Mouse (Mus musculus) liver, embryonic 15.5 days (tissue): ENCODE data around the gene Mrpl14. TPM values are rescaled to one million over a fixed set of nuclear protein-coding genes. Genes with fewer than 3 reads are reported as not detected.

ENCODE experiments used
- ATAC-seq: fragments of 200-750 bp; cut with Nextera tagmentation; 2 replicates; pipeline ENCODE4 v1.8.0; 2017; ENCODE audit warnings: moderate number of reproducible peaks, mild to moderate bottlenecking, moderate library complexity; ENCODE audit not compliant: insufficient read depth
- H3K27ac ChIP-seq: fragments of 300-500 bp; sonication (generic); replicated peaks from 2 replicates; pipeline ENCODE4 v1.5.1; 2015; ENCODE audit warnings: mild to moderate bottlenecking, inconsistent platforms
- H3K27me3 ChIP-seq: fragments of 300-500 bp; sonication (generic); 2 replicates; pipeline ENCODE4 v1.6.1; 2015; ENCODE audit warnings: mild to moderate bottlenecking, inconsistent platforms
- H3K36me3 ChIP-seq: fragments of 300-500 bp; sonication (generic); replicated peaks from 2 replicates; pipeline ENCODE4 v1.6.1; 2015; ENCODE audit warnings: moderate library complexity, mild to moderate bottlenecking, inconsistent platforms
- H3K4me1 ChIP-seq: fragments of 300-500 bp; sonication (generic); replicated peaks from 2 replicates; pipeline ENCODE4 v1.6.1; 2015; ENCODE audit warnings: inconsistent platforms
- H3K4me2 ChIP-seq: fragments of 300-500 bp; sonication (generic); 2 replicates; pipeline ENCODE4 v1.6.1; 2015; ENCODE audit warnings: moderate library complexity, mild to moderate bottlenecking, inconsistent platforms
- H3K4me3 ChIP-seq: fragments of 300-500 bp; sonication (generic); replicated peaks from 2 replicates; pipeline ENCODE4 v1.5.1; 2015; ENCODE audit warnings: mild to moderate bottlenecking, inconsistent platforms
- H3K9ac ChIP-seq: fragments of 300-500 bp; sonication (generic); 2 replicates; pipeline ENCODE4 v1.6.1; 2015; ENCODE audit warnings: moderate library complexity, mild to moderate bottlenecking, inconsistent platforms
- H3K9me3 ChIP-seq: fragments of 300-500 bp; sonication (generic); replicated peaks from 2 replicates; pipeline ENCODE4 v1.6.1; 2016; ENCODE audit warnings: inconsistent platforms
- WGBS: fragments of 180-500 bp; shearing (Covaris S2); methylation state at CpG from one replicate; pipeline ENCODE4 v1.1.7; 2015; ENCODE audit warnings: mixed read lengths; ENCODE audit not compliant: insufficient replicate concordance; 5-methylcytosine and 5-hydroxymethylcytosine counted together
- polyA plus RNA-seq: library from polyadenylated mRNA; unstranded; fragments of >200 nt; fragmentation: Nextera tagmentation; extraction: Ambion mirVana; gene quantifications from 2 replicates; pipeline ENCODE4 v1.2.1, GENCODE M21; 2015

The Mrpl14 gene
- polyA plus RNA-seq, 1 experiment from 2014 or later: 115 TPM

- no peaks in the 10 kb centered on the region for H3K9me3 ChIP-seq
- H3K9ac ChIP-seq: no peak overlapping the region
- H3K4me2 ChIP-seq: no peak overlapping the region
- no peaks in the 10 kb centered on the region for H3K27me3 ChIP-seq
- no peak for ATAC-seq
- no peak overlapping the region for H3K27ac ChIP-seq
- H3K36me3 ChIP-seq: peaks cover 30% of the 10 kb centered on the region
- no peak overlapping the region for H3K4me3 ChIP-seq
- 74% methylated on average over 10 of the region's 10 CpGs for WGBS
- H3K4me1 ChIP-seq: peaks cover 10% of the 10 kb centered on the region
Measured at GRCm38 (mm10) chr17:45667481-45667880, 18.6 kb upstream of the Mrpl14 start.

- ATAC-seq: no peak
Measured at GRCm38 (mm10) chr17:45667986-45668385, 18.1 kb upstream of the Mrpl14 start.

GRCm38 (mm10) chr17:45671821-45672220, 14.3 kb upstream of the Mrpl14 start:
- peaks cover 40% of the 10 kb centered on the region for H3K36me3 ChIP-seq
- H3K27me3 ChIP-seq: no peaks in the 10 kb centered on the region
- ATAC-seq: no peak
- no peak overlapping the region for H3K27ac ChIP-seq
- 76% methylated on average over 1 of the region's 1 CpGs for WGBS
- no peaks in the 10 kb centered on the region for H3K4me1 ChIP-seq
- no peaks in the 10 kb centered on the region for H3K9me3 ChIP-seq
- no peak overlapping the region for H3K9ac ChIP-seq
- no peak overlapping the region for H3K4me2 ChIP-seq
- H3K4me3 ChIP-seq: no peak overlapping the region

More at GRCm38 (mm10) chr17:45667986-45668385, 18.1 kb upstream of the Mrpl14 start:
- Histone ChIP-seq H3K4me1 (peaks cover 10% of the 10 kb centered on the region), H3K4me2 (no peak overlapping the region), H3K27me3 (no peaks in the 10 kb centered on the region), H3K4me3 (no peak overlapping the region), H3K27ac (no peak overlapping the region), H3K9me3 (no peaks in the 10 kb centered on the region), H3K36me3 (peaks cover 32% of the 10 kb centered on the region), H3K9ac (no peak overlapping the region)
- WGBS: 82% methylated on average over 10 of the region's 10 CpGs

GRCm38 (mm10) chr17:45672598-45672997, 13.5 kb upstream of the Mrpl14 start:
- Histone ChIP-seq H3K4me2 (no peak overlapping the region), H3K27ac (no peak overlapping the region), H3K9me3 (no peaks in the 10 kb centered on the region), H3K4me3 (no peak overlapping the region), H3K9ac (no peak overlapping the region), H3K27me3 (no peaks in the 10 kb centered on the region), H3K4me1 (no peaks in the 10 kb centered on the region), H3K36me3 (peaks cover 44% of the 10 kb centered on the region)
- WGBS: 39% methylated on average over 2 of the region's 2 CpGs
- no peak for ATAC-seq

GRCm38 (mm10) chr17:45678106-45678505, 8.0 kb upstream of the Mrpl14 start:
- Histone ChIP-seq H3K27me3 (no peaks in the 10 kb centered on the region), H3K9ac (no peak overlapping the region), H3K9me3 (no peaks in the 10 kb centered on the region), H3K4me1 (peaks cover 16% of the 10 kb centered on the region), H3K4me3 (no peak overlapping the region), H3K36me3 (peaks cover 35% of the 10 kb centered on the region), H3K27ac (no peak overlapping the region), H3K4me2 (no peak overlapping the region)
- 0 out of 2 replicates have a peak, but pooled peaks have one; percentile 11 for ATAC-seq
- 27% methylated on average over 7 of the region's 7 CpGs for WGBS

GRCm38 (mm10) chr17:45680391-45680980, 5.6 kb upstream of the Mrpl14 start:
- Histone ChIP-seq H3K27ac (no peak overlapping the region), H3K36me3 (peaks cover 19% of the 10 kb centered on the region), H3K4me2 (0 out of 2 replicates have a peak overlapping the region, but pooled peaks have one; percentile 6), H3K4me1 (peaks cover 27% of the 10 kb centered on the region), H3K4me3 (no peak overlapping the region), H3K9ac (peak overlapping the region; percentile 33; the same call in 1 of the 2 replicates), H3K27me3 (peaks cover 12% of the 10 kb centered on the region), H3K9me3 (no peaks in the 10 kb centered on the region)
- 55% methylated on average over 8 of the region's 8 CpGs for WGBS
- ATAC-seq: no peak

- H3K27ac ChIP-seq: no peak overlapping the region
- 94% methylated on average over 1 of the region's 1 CpGs for WGBS
- H3K27me3 ChIP-seq: peaks cover 13% of the 10 kb centered on the region
- H3K4me3 ChIP-seq: no peak overlapping the region
- H3K4me1 ChIP-seq: peaks cover 32% of the 10 kb centered on the region
- no peak overlapping the region for H3K9ac ChIP-seq
- H3K36me3 ChIP-seq: peaks cover 11% of the 10 kb centered on the region
- no peaks in the 10 kb centered on the region for H3K9me3 ChIP-seq
- H3K4me2 ChIP-seq: no peak overlapping the region
- no peak for ATAC-seq
Measured at GRCm38 (mm10) chr17:45681588-45681987, 4.5 kb upstream of the Mrpl14 start.

GRCm38 (mm10) chr17:45682843-45683242, 3.3 kb upstream of the Mrpl14 start:
- peaks cover 13% of the 10 kb centered on the region for H3K27me3 ChIP-seq
- no peak overlapping the region for H3K9ac ChIP-seq
- H3K4me3 ChIP-seq: no peak overlapping the region
- 73% methylated on average over 4 of the region's 4 CpGs for WGBS
- H3K4me1 ChIP-seq: peaks cover 44% of the 10 kb centered on the region
- H3K36me3 ChIP-seq: peaks cover 5% of the 10 kb centered on the region; the same call in 1 of the 2 replicates
- H3K4me2 ChIP-seq: no peak overlapping the region
- no peaks in the 10 kb centered on the region for H3K9me3 ChIP-seq
- H3K27ac ChIP-seq: no peak overlapping the region
- ATAC-seq: no peak

- H3K4me1 ChIP-seq: peaks cover 51% of the 10 kb centered on the region
- H3K27me3 ChIP-seq: peaks cover 13% of the 10 kb centered on the region
- peak overlapping the region; percentile 82; the same call in 1 of the 2 replicates for H3K9ac ChIP-seq
- H3K4me3 ChIP-seq: peak overlapping the region; percentile 76
- H3K4me2 ChIP-seq: peak overlapping the region; percentile 100
- ATAC-seq: no peak
- WGBS: 36% methylated on average over 14 of the region's 14 CpGs
- H3K27ac ChIP-seq: 0 out of 2 replicates have a peak overlapping the region, but pooled peaks have one; percentile 73
- no peaks in the 10 kb centered on the region for H3K36me3 ChIP-seq
- H3K9me3 ChIP-seq: no peaks in the 10 kb centered on the region
Measured at GRCm38 (mm10) chr17:45684667-45685131, 1.4 kb upstream of the Mrpl14 start.

GRCm38 (mm10) chr17:45685171-45686092, 690 bp upstream of the Mrpl14 start:
- Histone ChIP-seq H3K9me3 (no peaks in the 10 kb centered on the region), H3K4me2 (peak overlapping the region; percentile 100), H3K36me3 (no peaks in the 10 kb centered on the region), H3K9ac (peak overlapping the region; percentile 82), H3K4me3 (peak overlapping the region; percentile 76), H3K27me3 (peaks cover 13% of the 10 kb centered on the region), H3K27ac (peak overlapping the region; percentile 73), H3K4me1 (peaks cover 50% of the 10 kb centered on the region)
- WGBS: under 1% methylated on average over 58 of the region's 58 CpGs
- ATAC-seq: peak; percentile 56

GRCm38 (mm10) chr17:45686716-45687115, 594 bp downstream of the Mrpl14 start, which contains the start of gene Tmem63b:
Gene Tmem63b, minus strand, starts transcription at chr17:45686905.
- Histone ChIP-seq H3K27ac (peak within 1 kb of the TSS; percentile 73), H3K4me3 (peak within 1 kb of the TSS; percentile 76), H3K4me2 (peak within 1 kb of the TSS; percentile 100), H3K9me3 (no peaks in the 10 kb centered on the region), H3K36me3 (no peaks in the 10 kb centered on the region), H3K9ac (peak within 1 kb of the TSS; percentile 82), H3K4me1 (peaks cover 44% of the 10 kb centered on the region), H3K27me3 (peaks cover 13% of the 10 kb centered on the region)
- peak; percentile 13 for ATAC-seq
- 9% methylated on average over 12 of the region's 12 CpGs for WGBS
